Mouse (Mus musculus) lung, adult 2 months (tissue): ENCODE data around the gene Thrb. TPM values are rescaled to one million over a fixed set of nuclear protein-coding genes. Genes with fewer than 3 reads are reported as not detected.

Source experiments
- DNase-seq: peaks from one replicate; pipeline ENCODE4 v3.0.0; 2022
- H3K4me1 ChIP-seq: fragments of 200-500 bp; 2 replicates; pipeline ENCODE4 v1.6.1; 2011; ENCODE audit warnings: low read length; ENCODE audit not compliant: control insufficient read depth, insufficient read depth
- H3K4me3 ChIP-seq: fragments of 200-500 bp; replicated peaks from 2 replicates; pipeline ENCODE3; 2011; ENCODE audit warnings: low read depth, mild to moderate bottlenecking, control low read depth, low read length; ENCODE audit errors: extremely low read depth
- CTCF ChIP-seq: fragments of 200-500 bp; IDR thresholded peaks from 2 replicates; pipeline ENCODE4 v1.5.1; 2011; ENCODE audit warnings: mild to moderate bottlenecking, low read length, control low read depth; ENCODE audit not compliant: insufficient read depth
- POLR2A ChIP-seq: fragments of 200-500 bp; IDR thresholded peaks from 2 replicates; pipeline ENCODE4 v1.6.1; 2011; ENCODE audit warnings: low read depth, mild to moderate bottlenecking, control low read depth, low read length, borderline replicate concordance; ENCODE audit errors: extremely low read depth
- WGBS: fragments of 180-500 bp; shearing (Covaris S2); methylation state at CpG from one replicate; pipeline ENCODE4 v1.1.7; 2018; 5-methylcytosine and 5-hydroxymethylcytosine counted together
- polyA plus RNA-seq: library from polyadenylated mRNA; depleted of rRNA; stranded (reverse); fragments of >200 nt; gene quantifications from 2 replicates; pipeline ENCODE4 v1.2.3, GENCODE M21; 2012

Thrb gene
- polyA plus RNA-seq, 1 experiment: 5.6 TPM

- WGBS: 52% methylated on average over 2 of the region's 2 CpGs
- no peak overlapping the region for H3K4me3 ChIP-seq
- no peaks in the 10 kb centered on the region; the same call in 1 of the 2 replicates for H3K4me1 ChIP-seq
- no peak for TF ChIP-seq POLR2A
- TF ChIP-seq CTCF: no peak
- DNase-seq: no peak
Observed at GRCm38 (mm10) chr14:17852236-17852635, 192.2 kb downstream of the Thrb start.

- no peak for TF ChIP-seq CTCF
- TF ChIP-seq POLR2A: no peak
- Histone ChIP-seq H3K4me3 (no peak overlapping the region), H3K4me1 (no peaks in the 10 kb centered on the region)
- 54% methylated on average over 5 of the region's 5 CpGs for WGBS
- DNase-seq: no peak
Observed at GRCm38 (mm10) chr14:17859790-17860385, 199.8 kb downstream of the Thrb start.

GRCm38 (mm10) chr14:17862651-17863050 lies 202.6 kb downstream of the Thrb start:
- no peak for DNase-seq
- H3K4me1 ChIP-seq: no peaks in the 10 kb centered on the region
- TF ChIP-seq POLR2A: no peak
- TF ChIP-seq CTCF: no peak
- WGBS: 69% methylated on average over 3 of the region's 3 CpGs
- no peak overlapping the region for H3K4me3 ChIP-seq

GRCm38 (mm10) chr14:17863701-17864320 lies 203.8 kb downstream of the Thrb start:
- WGBS: 62% methylated on average over 6 of the region's 6 CpGs
- TF ChIP-seq CTCF (no peak), POLR2A (no peak)
- DNase-seq: no peak
- Histone ChIP-seq H3K4me1 (no peaks in the 10 kb centered on the region), H3K4me3 (no peak overlapping the region)

GRCm38 (mm10) chr14:17868326-17868725 lies 208.3 kb downstream of the Thrb start:
- WGBS: 62% methylated on average over 6 of the region's 6 CpGs
- no peak overlapping the region for H3K4me3 ChIP-seq

GRCm38 (mm10) chr14:17875946-17876345 lies 215.9 kb downstream of the Thrb start:
- DNase-seq: no peak
- 37% methylated on average over 2 of the region's 2 CpGs for WGBS
- Histone ChIP-seq H3K4me3 (no peak overlapping the region), H3K4me1 (no peaks in the 10 kb centered on the region)
- no peak for TF ChIP-seq POLR2A
- no peak for TF ChIP-seq CTCF

More at GRCm38 (mm10) chr14:17868326-17868725, 208.3 kb downstream of the Thrb start:
- no peaks in the 10 kb centered on the region for H3K4me1 ChIP-seq
- no peak for DNase-seq
- TF ChIP-seq POLR2A: no peak
- no peak for TF ChIP-seq CTCF

- Histone ChIP-seq H3K4me3 (no peak overlapping the region), H3K4me1 (no peaks in the 10 kb centered on the region)
- no peak for DNase-seq
- WGBS: 63% methylated on average over 5 of the region's 5 CpGs
- TF ChIP-seq CTCF: no peak
Observed at GRCm38 (mm10) chr14:17879446-17879845, 219.4 kb downstream of the Thrb start.

GRCm38 (mm10) chr14:17884884-17885283 lies 224.8 kb downstream of the Thrb start:
- H3K4me1 ChIP-seq: no peaks in the 10 kb centered on the region
- 81% methylated on average over 13 of the region's 13 CpGs for WGBS
- TF ChIP-seq CTCF (no peak), POLR2A (no peak)

GRCm38 (mm10) chr14:17885320-17885719 lies 225.3 kb downstream of the Thrb start:
- no peak for TF ChIP-seq CTCF
- TF ChIP-seq POLR2A: no peak
- no peak for DNase-seq
- Histone ChIP-seq H3K4me3 (no peak overlapping the region), H3K4me1 (no peaks in the 10 kb centered on the region)
- 68% methylated on average over 3 of the region's 3 CpGs for WGBS

More at GRCm38 (mm10) chr14:17884884-17885283, 224.8 kb downstream of the Thrb start:
- no peak for DNase-seq
- H3K4me3 ChIP-seq: no peak overlapping the region

GRCm38 (mm10) chr14:17894791-17895190 lies 234.7 kb downstream of the Thrb start:
- DNase-seq: no peak
- TF ChIP-seq CTCF (no peak), POLR2A (no peak)
- Histone ChIP-seq H3K4me1 (no peaks in the 10 kb centered on the region), H3K4me3 (no peak overlapping the region)
- whole genome bisulfite sequencing: 69% methylated on average over 1 of the region's 1 CpGs
